Mouse (Mus musculus) spleen, adult 18-20 months (tissue): Measurements from ENCODE around the gene Gtsf1l.
A peak's percentile ranks its signal among the peaks of the same experiment; 100 is the strongest.
"Not testable (repeated sequence)": the region's sequence is repeated elsewhere in the genome, so short reads cannot be mapped to it uniquely, and the experiment has no call there.

Experiments
- DNase-seq, 2 experiments: peaks; one replicate each; pipeline ENCODE4 v3.0.0; 2022; ENCODE audit warnings: mixed read lengths in 2 of 2

The Gtsf1l gene

GRCm38 (mm10) chr2:163084519-163084918 lies 3.1 kb downstream of the Gtsf1l start:
- no peak for DNase-seq

- DNase-seq = no peak
These were observed 5.1 kb downstream of the Gtsf1l start for GRCm38 (mm10) chr2:163082591-163082990.

GRCm38 (mm10) chr2:163079041-163079440 lies 8.6 kb downstream of the Gtsf1l start:
- no peak for DNase-seq

GRCm38 (mm10) chr2:163075234-163075633 lies 12.4 kb downstream of the Gtsf1l start:
- DNase-seq = no peak

GRCm38 (mm10) chr2:163074808-163075207 lies 12.8 kb downstream of the Gtsf1l start:
- DNase-seq = no peak

- DNase-seq = no peak
These were observed 13.6 kb downstream of the Gtsf1l start for GRCm38 (mm10) chr2:163074006-163074405.

- no peak for DNase-seq
These were observed 14.5 kb downstream of the Gtsf1l start for GRCm38 (mm10) chr2:163073023-163073757.

GRCm38 (mm10) chr2:163071590-163071989 lies 16.1 kb downstream of the Gtsf1l start:
- no peak for DNase-seq

GRCm38 (mm10) chr2:163070213-163070612 lies 17.4 kb downstream of the Gtsf1l start:
- DNase-seq = no peak

GRCm38 (mm10) chr2:163067233-163067632 lies 20.4 kb downstream of the Gtsf1l start:
- DNase-seq = no peak

GRCm38 (mm10) chr2:163066326-163066725 lies 21.3 kb downstream of the Gtsf1l start:
- no peak for DNase-seq

GRCm38 (mm10) chr2:163062119-163062508 lies 25.5 kb downstream of the Gtsf1l start:
- no peak for DNase-seq

- DNase-seq = no peak
These were observed 26.2 kb downstream of the Gtsf1l start for GRCm38 (mm10) chr2:163061203-163062118.

GRCm38 (mm10) chr2:163060630-163061029 lies 27.0 kb downstream of the Gtsf1l start:
- no peak for DNase-seq

GRCm38 (mm10) chr2:163058981-163059380 lies 28.7 kb downstream of the Gtsf1l start:
- not testable (repeated sequence) for DNase-seq

- DNase-seq = no peak
These were observed 31.1 kb downstream of the Gtsf1l start for GRCm38 (mm10) chr2:163056584-163056983.

- DNase-seq = no peak
These were observed 31.9 kb downstream of the Gtsf1l start for GRCm38 (mm10) chr2:163055715-163056114.

- DNase-seq = peak in 1 of 2 experiments; percentile 11
These were observed 32.7 kb downstream of the Gtsf1l start for GRCm38 (mm10) chr2:163054891-163055494.

- DNase-seq = peak; percentile 88 to 92
These were observed 33.3 kb downstream of the Gtsf1l start, which contains the start of gene Mybl2 for GRCm38 (mm10) chr2:163054335-163054840. Gene Mybl2, plus strand, starts transcription at chr2:163054687.

GRCm38 (mm10) chr2:163052826-163053225 lies 34.8 kb downstream of the Gtsf1l start:
- no peak for DNase-seq

- no peak for DNase-seq
These were observed 35.6 kb downstream of the Gtsf1l start for GRCm38 (mm10) chr2:163052101-163052500.

GRCm38 (mm10) chr2:163051691-163052090 lies 36.0 kb downstream of the Gtsf1l start:
- no peak for DNase-seq

- DNase-seq = no peak
These were observed 38.5 kb downstream of the Gtsf1l start for GRCm38 (mm10) chr2:163049116-163049515.
